Mouse (Mus musculus): ENCODE data around the gene Ppm1e.
"Not testable (repeated sequence)": the region's sequence is repeated elsewhere in the genome, so short reads cannot be mapped to it uniquely, and the experiment has no call there.

Gene Ppm1e

DNA sequence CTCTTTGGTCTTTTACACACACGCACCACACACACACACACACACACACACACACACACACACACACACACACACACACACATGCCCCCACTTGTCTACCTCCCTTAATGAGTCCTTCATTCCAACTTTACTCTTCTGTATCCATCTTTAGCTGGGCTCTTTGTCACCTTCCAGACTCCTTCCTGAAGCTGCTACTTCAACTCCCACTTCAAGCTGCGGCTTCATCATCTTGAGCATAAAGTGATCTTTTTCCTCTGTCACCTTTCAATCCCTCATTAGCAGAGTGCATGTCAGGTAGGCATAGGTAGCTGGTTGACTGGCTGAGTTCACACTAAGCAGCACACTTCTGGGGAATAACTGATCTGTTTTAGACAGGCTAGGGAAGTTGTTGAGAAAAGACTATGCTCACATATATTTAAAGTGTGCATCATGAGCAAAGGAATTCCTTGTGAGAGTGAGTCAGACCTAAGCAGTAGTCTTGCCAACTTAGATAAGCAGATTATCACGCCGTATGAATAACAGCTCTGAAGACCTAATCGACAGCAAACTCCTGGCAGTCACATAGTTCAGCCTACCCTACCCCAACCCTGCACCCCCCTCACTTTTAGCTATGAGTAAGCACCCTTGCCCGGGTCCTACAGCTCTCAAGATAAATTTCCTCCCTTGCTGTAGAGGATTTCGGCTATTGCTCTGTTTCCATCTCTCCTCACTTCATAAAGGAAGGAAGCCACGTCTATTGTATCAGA, 49.3 kb downstream of the Ppm1e start:
- DNase-seq: no peak

DNA sequence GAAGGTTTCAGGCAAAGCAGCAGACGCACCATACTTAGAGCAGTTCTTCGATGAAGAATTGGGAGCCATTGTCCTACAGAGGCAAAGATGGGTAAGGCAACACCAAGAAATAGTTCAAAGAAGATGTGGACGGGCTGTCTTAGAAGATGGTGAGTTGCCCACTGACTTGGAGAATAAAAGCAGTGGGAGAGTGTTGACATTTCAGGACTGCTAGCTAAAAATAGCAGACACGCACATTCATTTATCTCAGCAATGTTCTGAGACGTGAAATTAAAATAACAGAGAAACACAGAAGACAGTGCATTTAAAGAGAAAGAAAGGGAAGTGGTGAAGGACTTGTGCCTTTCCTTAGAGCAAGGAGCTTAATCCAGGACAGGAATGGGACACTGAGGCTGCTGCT, 59.8 kb downstream of the Ppm1e start:
- DNase-seq: no peak

DNA sequence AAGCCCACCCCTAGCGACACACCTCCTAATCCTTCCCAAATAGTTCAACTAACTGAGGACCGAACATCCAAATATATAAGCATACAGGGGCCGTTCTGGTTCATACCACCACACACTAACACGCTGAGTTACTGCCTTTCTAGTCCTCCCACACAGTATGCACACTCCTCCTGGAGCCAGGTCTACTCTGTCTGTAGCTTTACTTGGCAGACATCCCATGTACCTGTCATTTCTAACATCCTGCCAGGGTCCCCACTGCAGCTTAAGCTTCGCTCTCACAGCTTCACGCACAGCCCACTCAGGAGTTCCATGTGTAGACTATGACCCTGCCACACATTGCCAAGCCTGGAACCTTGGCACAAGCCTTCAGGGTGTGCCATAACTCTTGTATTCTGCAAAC, 62.4 kb downstream of the Ppm1e start:
- no peak for DNase-seq

DNA sequence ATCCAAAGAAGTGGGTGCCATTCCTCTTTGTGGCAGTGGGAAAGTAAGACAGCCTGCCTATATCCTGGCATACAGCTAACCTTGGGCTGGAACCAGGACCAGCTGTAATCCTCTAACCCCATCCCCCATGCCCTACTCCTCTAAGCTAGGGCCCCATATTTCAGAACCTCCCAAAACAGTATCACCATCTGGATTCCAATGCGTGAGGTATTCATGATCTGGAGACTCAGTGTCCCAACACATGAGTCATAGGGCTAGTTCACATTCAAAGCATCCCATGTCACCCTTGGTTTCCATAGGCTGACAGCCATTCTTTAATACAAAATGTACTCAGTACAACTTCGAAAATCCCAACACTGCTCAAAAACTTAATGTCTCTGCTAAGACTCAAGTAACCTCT, 63.2 kb downstream of the Ppm1e start:
- no peak for DNase-seq

DNA sequence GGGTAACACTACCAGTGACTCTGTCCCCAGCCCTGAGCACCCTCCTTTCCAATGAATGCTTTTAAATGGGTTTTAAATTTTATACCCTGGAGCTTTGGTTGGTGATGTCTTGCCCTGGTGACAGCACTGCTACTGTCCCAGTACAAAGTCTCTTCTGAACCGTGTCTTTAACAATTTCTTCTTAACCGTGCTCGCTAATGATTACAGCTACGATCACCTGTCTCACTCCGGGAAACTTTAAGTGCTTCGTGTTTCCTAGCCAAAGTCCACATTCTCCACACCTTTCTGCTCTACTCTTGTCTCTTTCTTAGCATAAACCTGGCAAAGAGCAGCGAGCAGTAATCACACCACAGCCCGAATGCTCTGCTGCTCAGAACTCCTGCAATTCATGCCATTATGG, 69.5 kb downstream of the Ppm1e start:
- DNase-seq: no peak

DNA sequence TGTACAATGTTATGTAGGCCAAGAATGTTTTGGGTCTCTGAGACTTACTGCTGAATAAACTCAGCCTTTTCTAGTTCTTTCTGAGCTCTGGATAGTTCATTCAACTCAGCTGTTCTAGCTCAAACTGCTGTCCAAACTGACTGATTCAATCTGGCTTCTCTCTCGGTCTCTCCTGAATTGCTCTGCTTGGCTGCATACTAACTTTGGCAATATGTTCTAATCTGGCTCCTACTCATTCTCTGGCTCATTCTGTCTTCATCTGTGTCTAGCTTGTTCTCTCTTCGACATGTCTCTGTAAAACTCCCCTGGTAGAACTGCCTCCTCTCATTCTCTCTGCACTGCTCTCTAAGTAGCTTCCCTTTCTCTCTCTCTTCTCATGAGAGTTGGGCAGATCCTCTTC, 72.6 kb downstream of the Ppm1e start:
- DNase-seq: no peak

DNA sequence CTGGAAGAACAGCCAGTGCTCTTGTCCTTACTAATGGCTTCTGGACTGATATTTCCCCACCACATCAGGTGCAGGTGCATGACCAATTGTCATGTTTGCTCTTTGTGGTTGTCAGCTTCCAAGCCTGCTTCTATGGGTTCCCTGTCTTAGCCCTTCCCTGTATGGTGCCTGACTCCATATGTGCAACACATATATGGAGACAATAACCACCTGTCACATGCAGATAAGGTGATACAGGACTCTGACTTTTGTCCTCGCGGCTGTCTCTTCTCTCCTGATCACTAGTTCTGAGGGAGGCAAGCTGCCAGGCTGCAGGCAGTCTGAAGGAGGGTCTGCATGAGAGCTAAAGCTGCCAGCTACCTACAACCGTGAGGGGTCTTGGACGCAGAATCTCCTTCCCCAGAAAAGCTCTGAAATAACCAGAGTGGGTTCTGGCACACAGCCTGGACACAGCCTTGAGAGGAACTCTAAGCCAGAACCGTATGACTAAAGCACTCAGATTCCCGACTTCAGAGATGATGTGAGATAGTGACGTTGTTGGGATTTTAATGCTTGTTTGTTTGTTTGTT, 76.8 kb downstream of the Ppm1e start:
- DNase-seq: no peak

DNA sequence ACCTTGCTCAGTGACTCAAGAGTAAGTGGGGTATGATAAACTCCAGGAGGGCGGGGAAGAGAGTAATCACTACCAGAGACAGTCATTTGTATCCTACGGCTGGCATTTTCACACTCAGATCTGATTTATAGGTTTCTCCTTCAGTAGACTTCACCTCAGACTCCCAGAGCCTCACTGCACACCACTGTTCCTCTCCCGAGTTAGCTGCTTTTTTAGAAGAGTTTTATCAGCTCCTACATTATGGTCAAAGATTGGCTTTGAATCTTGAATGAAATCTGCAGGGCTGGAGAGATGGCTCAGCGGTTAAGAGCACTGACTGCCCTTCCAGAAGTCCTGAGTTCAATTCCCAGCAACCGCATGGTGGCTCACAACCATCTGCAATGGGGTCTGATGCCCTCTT, 79.4 kb downstream of the Ppm1e start:
- no peak for DNase-seq

DNA sequence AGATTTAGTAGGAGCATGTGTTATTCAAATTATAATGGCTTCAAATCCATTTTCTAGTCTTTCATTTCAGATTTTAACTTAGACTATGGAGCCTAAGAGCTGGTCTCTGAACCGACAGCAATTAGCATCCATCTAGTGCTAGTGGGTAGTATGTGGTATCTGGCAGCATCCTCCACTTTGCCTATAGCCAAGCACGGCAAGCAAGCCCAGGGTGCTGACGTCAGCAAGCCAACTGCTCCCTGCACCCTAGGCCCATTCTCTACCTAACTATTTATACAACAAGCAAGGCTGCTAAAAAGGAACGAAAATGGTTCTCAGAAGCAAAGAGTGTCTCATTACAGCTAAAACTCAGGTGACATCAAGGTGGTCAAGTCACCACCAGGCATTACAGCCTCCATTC, 80.0 kb downstream of the Ppm1e start:
- no peak for DNase-seq

DNA sequence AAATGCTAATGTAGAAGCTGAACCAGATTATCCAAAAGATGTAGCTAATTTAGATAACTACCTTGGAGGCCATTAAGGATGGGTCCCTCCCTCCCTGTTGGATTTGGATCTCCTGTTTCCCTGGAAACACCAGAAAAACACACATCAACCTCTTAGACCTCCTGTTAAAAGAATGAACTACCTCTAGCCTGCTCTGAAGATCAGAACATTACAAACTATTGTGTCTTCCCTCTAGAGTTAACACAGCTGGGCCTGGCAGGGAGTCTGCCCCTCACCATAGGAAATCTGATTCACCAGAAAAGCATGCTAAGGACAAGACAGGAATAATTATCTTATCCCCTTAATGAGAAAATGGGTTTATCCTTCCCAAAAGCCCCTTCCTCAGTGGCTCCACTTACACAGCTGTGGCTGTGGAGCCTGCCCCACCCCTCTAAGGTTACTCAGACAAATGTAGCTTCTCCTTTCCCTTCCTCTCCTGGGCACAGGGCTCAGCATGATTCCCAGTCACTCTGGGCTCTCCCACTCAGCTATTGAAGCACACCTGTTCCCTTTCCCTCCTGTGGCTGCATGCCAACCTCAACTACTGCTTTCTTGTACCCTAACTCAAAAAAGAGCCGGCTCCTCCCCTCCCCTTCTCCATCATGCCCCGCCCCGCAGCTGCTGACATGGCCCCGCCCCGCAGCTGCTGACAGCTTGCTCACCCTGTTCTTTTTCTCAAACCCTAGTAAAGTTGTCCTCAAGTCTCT, 82.4 kb downstream of the Ppm1e start:
- no peak for DNase-seq

DNA sequence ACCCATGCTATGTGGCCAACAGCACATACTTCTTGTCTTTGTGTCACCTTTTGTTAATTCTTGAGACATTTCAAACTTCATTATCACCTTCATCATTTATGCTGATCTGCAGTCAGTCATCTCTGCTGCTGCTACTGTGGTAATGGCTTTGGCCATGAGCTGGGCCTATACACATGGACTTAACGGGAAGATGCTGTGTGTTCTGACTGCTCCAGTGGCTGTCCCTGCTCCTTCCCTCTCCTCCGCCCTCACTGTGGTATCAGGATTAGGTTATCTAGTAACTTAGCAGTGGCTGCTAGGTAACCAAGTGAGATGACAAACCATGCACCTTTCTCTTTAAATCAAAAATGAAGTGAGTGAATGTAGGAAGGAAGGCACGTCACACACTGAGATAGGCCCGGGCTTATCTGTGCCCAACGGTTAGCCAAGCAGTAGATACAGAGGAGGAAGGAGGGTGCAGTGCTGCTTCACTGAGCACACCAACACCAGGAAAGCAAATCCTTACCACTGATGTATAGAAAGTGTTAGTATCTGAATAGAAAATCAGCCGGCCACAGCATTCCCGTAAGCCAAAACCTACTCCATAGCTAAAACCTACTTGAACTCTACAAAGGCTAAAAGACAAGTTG, 83.3 kb downstream of the Ppm1e start:
- DNase-seq: no peak

DNA sequence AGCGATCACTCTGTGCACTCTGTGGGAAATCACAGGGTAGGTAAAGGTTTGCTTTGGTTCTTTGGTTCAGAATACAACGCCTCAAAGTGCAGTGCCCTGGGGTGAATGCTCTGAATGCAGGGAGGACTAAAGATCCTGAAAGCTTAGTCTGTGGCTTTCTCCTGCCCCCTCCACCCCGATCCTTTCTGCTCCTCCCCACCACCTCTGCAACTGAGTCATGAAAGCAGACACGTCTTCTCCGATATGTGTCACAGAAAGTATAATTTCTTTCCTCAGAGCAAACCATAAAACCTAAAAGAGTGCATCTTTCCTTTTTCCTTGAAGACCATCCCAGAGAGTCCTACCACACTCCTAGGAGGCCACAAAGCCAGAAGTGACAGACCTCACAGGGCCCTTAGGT, 86.1 kb downstream of the Ppm1e start:
- DNase-seq: no peak

DNA sequence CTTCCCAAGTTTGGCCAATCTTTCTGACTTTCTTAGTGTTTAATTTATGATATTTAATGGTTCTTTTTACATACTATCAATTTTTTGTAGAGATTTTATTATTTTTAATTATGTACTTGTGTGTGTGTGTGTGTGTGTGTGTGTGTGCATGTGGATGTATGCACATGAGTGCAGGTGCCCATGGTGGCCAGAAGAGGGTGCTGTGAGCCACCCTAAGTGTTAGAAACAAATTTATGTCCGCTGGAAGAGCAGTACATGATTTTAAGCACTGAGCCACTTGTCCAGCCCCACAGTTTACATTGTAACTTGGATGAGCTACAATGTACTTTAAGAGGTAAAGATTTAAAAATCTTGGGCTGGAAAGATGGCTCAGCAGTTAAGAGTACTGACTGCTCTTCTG, 87.3 kb downstream of the Ppm1e start:
- DNase-seq: no peak

DNA sequence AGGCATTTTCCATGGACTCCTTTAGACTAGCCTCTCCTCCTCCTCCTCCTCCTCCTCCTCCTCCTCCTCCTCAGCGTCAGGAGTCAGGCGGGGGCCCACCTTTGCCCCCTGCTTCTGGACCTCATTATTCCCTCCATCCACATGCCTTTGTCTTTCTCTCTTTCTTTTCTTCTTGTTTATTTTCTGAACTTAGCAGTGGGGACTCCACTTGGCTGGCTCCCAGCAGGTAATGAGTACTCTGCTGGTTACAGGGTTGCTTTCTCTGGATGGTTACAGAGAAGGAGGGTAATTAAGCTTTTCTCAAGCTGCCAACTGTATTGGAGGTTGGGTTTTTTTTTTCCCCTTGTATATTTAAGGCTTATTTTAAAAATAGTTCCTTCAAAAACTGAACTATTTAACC, 87.9 kb downstream of the Ppm1e start:
- DNase-seq: no peak

DNA sequence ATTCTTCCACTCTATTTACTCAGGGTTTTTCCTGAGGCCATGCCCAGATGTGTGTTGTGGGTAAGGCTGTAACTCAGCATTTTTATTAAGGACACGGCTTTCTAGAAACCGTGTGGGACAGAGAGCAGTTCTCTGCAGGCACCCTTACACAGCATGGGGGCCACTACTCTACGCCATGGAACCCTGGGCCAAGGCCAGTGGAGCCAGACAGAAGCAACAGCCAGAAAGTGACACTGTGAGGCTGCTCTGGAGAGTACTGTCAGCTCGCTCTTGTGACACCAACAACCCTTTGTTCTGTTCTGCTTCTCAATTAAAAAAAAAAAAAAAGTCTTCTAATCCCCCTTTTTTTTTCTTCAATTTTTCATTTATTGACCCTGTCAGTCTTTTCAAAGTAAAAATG, 88.4 kb downstream of the Ppm1e start:
- DNase-seq: no peak

DNA sequence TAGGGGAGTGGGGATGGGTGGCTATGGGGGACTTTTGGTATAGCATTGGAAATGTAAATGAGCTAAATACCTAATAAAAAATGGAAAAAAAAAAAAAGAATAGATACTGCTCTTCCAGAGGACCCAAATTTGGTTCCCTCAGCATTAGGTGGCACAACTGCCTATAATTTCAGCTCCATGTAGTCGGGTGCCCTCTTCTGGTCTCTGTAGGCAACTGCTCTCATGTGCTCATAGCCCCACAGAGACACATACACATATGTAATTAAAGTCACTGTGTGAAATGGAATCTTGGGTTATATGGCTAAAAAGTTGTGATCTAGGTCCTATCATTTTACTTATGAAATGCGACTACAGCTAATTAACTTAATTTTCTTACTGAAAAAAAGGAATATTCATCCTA, 90.0 kb downstream of the Ppm1e start:
- no peak for DNase-seq

DNA sequence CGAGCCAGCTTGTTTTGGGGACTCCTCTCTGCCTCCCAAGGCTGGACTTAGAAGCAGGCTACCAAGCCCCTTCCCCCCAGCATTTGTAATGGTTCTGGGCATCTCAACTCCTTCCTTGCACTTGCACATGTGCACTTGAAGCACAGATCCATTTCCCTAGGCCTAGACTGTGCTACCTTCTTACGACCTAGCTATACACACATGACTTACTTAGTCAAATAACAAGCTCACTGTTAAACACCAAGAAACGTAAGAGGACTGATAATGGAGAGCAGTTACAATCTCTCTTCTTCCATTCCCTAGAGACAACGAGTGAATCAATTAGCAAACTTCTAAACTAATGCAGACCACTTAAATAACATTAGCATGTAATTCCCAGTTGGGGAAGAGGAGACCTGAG, 92.6 kb downstream of the Ppm1e start:
- DNase-seq: no peak

DNA sequence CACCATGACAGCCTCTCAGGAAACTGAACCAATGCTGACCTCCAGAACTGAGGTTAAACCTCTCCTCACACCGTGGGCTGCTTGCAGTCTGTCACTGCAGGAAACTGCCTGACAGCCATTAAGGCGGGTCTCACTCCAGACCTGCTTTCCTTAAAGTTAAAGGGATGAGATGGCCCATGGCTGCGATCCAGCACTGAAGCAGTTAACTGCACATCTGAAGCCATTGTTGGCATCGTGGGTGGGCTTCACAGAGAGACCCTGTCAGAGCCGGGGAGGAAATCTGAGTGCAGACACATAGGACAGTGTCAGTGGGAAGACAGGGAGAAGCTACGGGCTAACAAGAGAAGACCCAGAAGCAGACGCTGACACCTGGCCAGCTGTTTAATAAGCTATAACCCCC, 94.9 kb downstream of the Ppm1e start:
- no peak for DNase-seq

DNA sequence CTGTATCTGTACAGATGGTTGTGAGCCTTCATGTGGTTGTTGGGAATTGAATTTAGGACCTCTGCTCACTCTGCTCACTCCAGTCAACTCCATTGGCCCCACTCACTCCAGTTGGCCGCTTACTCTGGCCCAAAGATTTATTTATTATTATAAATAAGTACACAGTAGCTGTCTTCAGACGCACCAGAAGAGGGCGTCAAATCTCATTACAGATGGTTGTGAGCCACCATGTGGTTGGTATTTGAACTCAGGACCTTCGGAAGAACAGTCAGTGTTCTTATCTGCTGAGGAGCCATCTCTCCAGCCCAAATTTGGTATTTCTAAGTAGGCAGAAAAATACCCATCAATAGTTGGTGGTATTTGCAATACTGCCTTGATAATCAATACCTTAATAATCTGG, 97.1 kb downstream of the Ppm1e start:
- DNase-seq: not testable (repeated sequence)

DNA sequence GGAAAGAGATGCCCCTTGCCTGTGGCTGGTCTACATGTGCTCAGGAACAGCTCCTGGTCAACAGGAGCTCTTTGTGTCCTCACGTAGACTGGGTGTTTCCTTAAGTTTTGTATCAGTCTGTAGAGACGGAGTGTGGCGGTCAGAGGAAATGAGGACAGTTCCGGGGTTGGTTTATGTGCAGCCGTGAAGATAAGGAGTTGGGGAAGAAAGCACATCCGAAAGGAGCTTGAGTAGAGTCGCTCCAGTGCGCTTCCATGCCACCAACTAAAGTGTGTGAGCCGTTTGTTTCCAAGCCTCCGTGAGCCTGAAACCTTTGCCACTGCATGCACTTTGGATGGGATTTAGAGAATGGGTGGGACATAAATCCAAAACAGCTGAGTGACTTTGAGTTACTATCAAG, 99.0 kb downstream of the Ppm1e start:
- no peak for DNase-seq

DNA sequence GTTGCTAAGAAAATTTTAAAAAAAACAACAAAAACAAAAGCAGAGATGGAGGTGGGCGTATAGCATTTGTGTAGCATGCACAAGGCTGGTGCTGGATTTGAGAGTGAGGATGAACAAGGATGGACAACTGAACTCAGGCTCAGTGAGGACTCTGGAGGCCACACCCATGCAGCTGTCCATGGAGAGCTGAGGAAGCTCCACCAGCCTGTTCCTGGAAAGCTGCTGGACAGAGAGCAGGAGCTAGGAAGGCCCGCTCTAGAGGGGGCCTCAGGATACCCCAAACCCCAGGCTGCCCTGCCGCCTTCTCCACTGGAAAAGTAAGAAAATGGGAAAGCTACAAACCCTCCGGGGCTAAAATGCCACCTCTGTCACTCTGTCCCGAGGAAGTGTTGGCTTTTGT, 101.5 kb downstream of the Ppm1e start:
- DNase-seq: no peak

DNA sequence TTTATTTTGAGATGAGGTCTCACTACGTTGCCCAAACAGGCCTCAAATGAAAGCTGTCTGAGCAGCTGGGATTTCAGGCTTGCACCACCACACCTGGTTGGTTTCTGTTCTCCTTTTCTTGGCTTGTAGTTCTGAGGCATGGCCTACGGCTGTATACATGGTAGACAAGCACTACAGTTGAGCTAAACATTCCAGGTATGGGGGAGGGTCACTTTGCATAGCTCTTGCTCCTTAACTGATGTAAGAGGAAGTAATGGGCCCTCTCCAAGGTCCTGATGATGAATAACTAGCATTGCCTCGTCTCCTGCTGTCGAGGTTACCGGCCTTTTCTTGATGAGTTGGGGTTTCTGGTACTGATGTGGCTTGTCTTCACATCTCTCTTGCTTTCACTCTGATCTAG, 104.7 kb downstream of the Ppm1e start:
- no peak for DNase-seq

DNA sequence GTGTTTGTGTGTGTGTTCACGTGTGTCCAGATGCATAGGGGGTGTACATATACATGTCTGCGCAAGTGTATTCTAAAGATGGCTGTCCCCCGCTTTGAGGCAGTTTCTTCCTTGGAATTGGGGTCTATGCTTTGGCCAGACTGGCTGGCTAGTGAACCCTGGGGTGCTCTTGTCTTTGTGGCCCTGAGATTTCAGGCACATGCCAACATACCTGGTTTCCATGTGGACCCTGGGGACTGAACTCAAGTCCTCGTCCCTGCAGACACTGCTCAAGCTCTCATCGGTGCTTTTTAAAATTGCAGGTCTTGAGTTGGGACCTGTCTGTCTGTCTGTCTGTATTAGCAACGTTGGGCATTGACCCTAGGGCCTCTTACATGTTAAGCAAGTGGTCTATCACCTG, 105.5 kb downstream of the Ppm1e start:
- DNase-seq: no peak

DNA sequence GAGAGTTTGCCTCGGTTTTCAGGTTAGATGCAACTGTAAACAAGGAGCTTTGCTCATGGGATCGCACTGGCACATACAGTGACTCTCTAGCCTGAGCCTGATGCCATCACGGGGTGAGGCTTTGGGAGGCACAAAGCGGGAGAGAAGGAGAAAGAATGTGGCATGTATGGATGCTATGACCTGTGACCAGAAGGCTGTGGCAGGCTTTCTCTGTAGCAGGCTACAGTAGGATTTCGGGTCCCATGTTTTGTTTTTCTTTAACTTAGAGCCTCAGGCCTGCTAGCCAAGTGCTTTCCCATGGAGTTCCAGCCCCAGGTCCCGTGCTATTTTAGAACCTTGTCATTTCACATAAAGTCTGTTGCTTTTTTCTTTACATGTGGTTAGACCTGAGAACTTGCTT, 108.7 kb downstream of the Ppm1e start:
- DNase-seq: no peak
